Mouse (Mus musculus): ENCODE measurements around the gene Igfn1.

Igfn1 gene

GRCm38 (mm10) chr1:135933704-135934293 lies 72.3 kb downstream of the Igfn1 start:
- DNase-seq (ENCODE audit: low spot score in 2 of 2), result no peak

GRCm38 (mm10) chr1:135929876-135930275 lies 76.3 kb downstream of the Igfn1 start:
- no peak for DNase-seq (ENCODE audit: low spot score in 2 of 2)

GRCm38 (mm10) chr1:135925848-135926247 lies 80.3 kb downstream of the Igfn1 start:
- DNase-seq (ENCODE audit: low spot score in 2 of 2), result no peak

- DNase-seq (ENCODE audit: low spot score in 2 of 2), result no peak
Measured at GRCm38 (mm10) chr1:135924377-135924994, 81.7 kb downstream of the Igfn1 start.

GRCm38 (mm10) chr1:135923229-135923628 lies 82.9 kb downstream of the Igfn1 start:
- DNase-seq (ENCODE audit: low spot score in 2 of 2), result no peak

- DNase-seq (ENCODE audit: low spot score in 2 of 2), result no peak
Measured at GRCm38 (mm10) chr1:135918644-135919407, 87.3 kb downstream of the Igfn1 start, which contains the start of gene Pkp1. Gene Pkp1 (minus strand): TSS chr1:135919207.

- DNase-seq (ENCODE audit: low spot score in 2 of 2), result no peak
Measured at GRCm38 (mm10) chr1:135917206-135917605, 88.9 kb downstream of the Igfn1 start.

GRCm38 (mm10) chr1:135916486-135917058 lies 89.6 kb downstream of the Igfn1 start:
- DNase-seq (ENCODE audit: low spot score in 2 of 2), result no peak

- DNase-seq (ENCODE audit: low spot score in 2 of 2), result no peak
Measured at GRCm38 (mm10) chr1:135913657-135914056, 92.5 kb downstream of the Igfn1 start.

- no peak for DNase-seq (ENCODE audit: low spot score in 2 of 2)
Measured at GRCm38 (mm10) chr1:135909381-135909780, 96.8 kb downstream of the Igfn1 start.

GRCm38 (mm10) chr1:135906736-135907135 lies 99.4 kb downstream of the Igfn1 start:
- no peak for DNase-seq (ENCODE audit: low spot score in 2 of 2)

Data from frontal cortex, postnatal 25 days (tissue).